Mouse (Mus musculus) spleen, adult 18-20 months (tissue): ENCODE results near the gene Krtap26-1.

Experiments used
- DNase-seq, 2 experiments: peaks; one replicate each; pipeline ENCODE4 v3.0.0; 2022; ENCODE audit warnings: mixed read lengths in 2 of 2

Gene Krtap26-1

GRCm38 (mm10) chr16:88647358-88647846, at the start of gene Krtap26-1:
Krtap26-1 (minus strand) TSS chr16:88647796.
- no peak for DNase-seq

GRCm38 (mm10) chr16:88696256-88696655, 48.7 kb upstream of the Krtap26-1 start:
- DNase-seq = no peak

GRCm38 (mm10) chr16:88681282-88681681, 33.7 kb upstream of the Krtap26-1 start:
- no peak for DNase-seq

- DNase-seq = no peak
Measured at GRCm38 (mm10) chr16:88679099-88679498, 31.5 kb upstream of the Krtap26-1 start.

GRCm38 (mm10) chr16:88671571-88671970, 24.0 kb upstream of the Krtap26-1 start, which contains the start of gene Krtap27-1:
Krtap27-1 (minus strand) TSS chr16:88671671.
- DNase-seq = no peak

GRCm38 (mm10) chr16:88657426-88657825, 9.8 kb upstream of the Krtap26-1 start:
- DNase-seq = no peak

GRCm38 (mm10) chr16:88651952-88652351, 4.4 kb upstream of the Krtap26-1 start:
- no peak for DNase-seq

GRCm38 (mm10) chr16:88651082-88651481, 3.5 kb upstream of the Krtap26-1 start:
- no peak for DNase-seq

GRCm38 (mm10) chr16:88646366-88647111, 1.1 kb downstream of the Krtap26-1 start:
- DNase-seq = no peak

GRCm38 (mm10) chr16:88640053-88640452, 7.5 kb downstream of the Krtap26-1 start:
- DNase-seq = no peak

GRCm38 (mm10) chr16:88635142-88635541, 12.5 kb downstream of the Krtap26-1 start:
- no peak for DNase-seq

GRCm38 (mm10) chr16:88631474-88631873, 16.1 kb downstream of the Krtap26-1 start:
- DNase-seq = no peak

GRCm38 (mm10) chr16:88627566-88627965, 20.0 kb downstream of the Krtap26-1 start, which contains the start of gene 2310079G19Rik:
2310079G19Rik (minus strand) TSS chr16:88627666.
- no peak for DNase-seq

GRCm38 (mm10) chr16:88612712-88613111, 34.9 kb downstream of the Krtap26-1 start:
- no peak for DNase-seq

GRCm38 (mm10) chr16:88611922-88612321, 35.7 kb downstream of the Krtap26-1 start, which contains the start of gene Krtap24-1:
Krtap24-1 (minus strand) TSS chr16:88612279.
- DNase-seq = no peak

GRCm38 (mm10) chr16:88604570-88604969, 43.0 kb downstream of the Krtap26-1 start:
- DNase-seq = no peak

GRCm38 (mm10) chr16:88602464-88602863, 45.1 kb downstream of the Krtap26-1 start:
- no peak for DNase-seq

- no peak for DNase-seq
Measured at GRCm38 (mm10) chr16:88600303-88600702, 47.3 kb downstream of the Krtap26-1 start.

GRCm38 (mm10) chr16:88599504-88600237, 47.9 kb downstream of the Krtap26-1 start:
- no peak for DNase-seq
